Mouse (Mus musculus) layer of hippocampus, postnatal 10 days (tissue): ENCODE results near the gene LTO1. TPM values are rescaled to one million over a fixed set of nuclear protein-coding genes. Genes with fewer than 3 reads are reported as not detected.
A peak's percentile ranks its signal among the peaks of the same experiment; 100 is the strongest.

Experiments used
- DNase-seq, 2 experiments: peaks; one replicate each; pipeline ENCODE4 v3.0.0; 2021; ENCODE audit warnings: low spot score in 2 of 2
- total RNA-seq, 2 experiments: library from RNA; stranded (reverse); gene quantifications; 2 replicates each; pipeline ENCODE4 v1.2.3; 2021

Gene LTO1
- total RNA-seq, 2 experiments from 2014 or later: 27.8 to 32.4 TPM

GRCm38 (mm10) chr7:144907793-144908192, 7.1 kb upstream of the LTO1 start:
- DNase-seq: no peak

GRCm38 (mm10) chr7:144908705-144909104, 6.2 kb upstream of the LTO1 start:
- no peak for DNase-seq

- no peak for DNase-seq
Measured at GRCm38 (mm10) chr7:144911121-144911520, 3.8 kb upstream of the LTO1 start.

- DNase-seq: no peak
Measured at GRCm38 (mm10) chr7:144912897-144913296, 2.0 kb upstream of the LTO1 start.

- peak in 1 of 2 experiments; percentile 72 for DNase-seq
Measured at GRCm38 (mm10) chr7:144914296-144914947, 478 bp upstream of the LTO1 start.

- no peak for DNase-seq
Measured at GRCm38 (mm10) chr7:144918823-144919222, 3.9 kb downstream of the LTO1 start.

GRCm38 (mm10) chr7:144927591-144927990, 12.7 kb downstream of the LTO1 start:
- no peak for DNase-seq

GRCm38 (mm10) chr7:144928009-144928888, 13.3 kb downstream of the LTO1 start:
- no peak for DNase-seq

- DNase-seq: no peak
Measured at GRCm38 (mm10) chr7:144928889-144929210, 13.9 kb downstream of the LTO1 start.

- DNase-seq: no peak
Measured at GRCm38 (mm10) chr7:144929506-144929905, 14.6 kb downstream of the LTO1 start.

- DNase-seq: peak in 1 of 2 experiments; percentile 37
Measured at GRCm38 (mm10) chr7:144929931-144930330, 15.0 kb downstream of the LTO1 start.

- no peak for DNase-seq
Measured at GRCm38 (mm10) chr7:144931778-144932177, 16.9 kb downstream of the LTO1 start.

- DNase-seq: no peak
Measured at GRCm38 (mm10) chr7:144932389-144932937, 17.6 kb downstream of the LTO1 start.

GRCm38 (mm10) chr7:144933336-144933735, 18.4 kb downstream of the LTO1 start:
- DNase-seq: no peak

GRCm38 (mm10) chr7:144933796-144934195, 18.9 kb downstream of the LTO1 start:
- no peak for DNase-seq

- no peak for DNase-seq
Measured at GRCm38 (mm10) chr7:144934901-144935300, 20.0 kb downstream of the LTO1 start.

GRCm38 (mm10) chr7:144935563-144935962, 20.7 kb downstream of the LTO1 start:
- peak; percentile 48 to 55 for DNase-seq

GRCm38 (mm10) chr7:144936311-144936880, 21.5 kb downstream of the LTO1 start:
- no peak for DNase-seq

- peak; percentile 94 for DNase-seq
Measured at GRCm38 (mm10) chr7:144937490-144937889, 22.6 kb downstream of the LTO1 start.

GRCm38 (mm10) chr7:144937899-144938517, 23.1 kb downstream of the LTO1 start:
- DNase-seq: no peak

GRCm38 (mm10) chr7:144938661-144939343, 23.9 kb downstream of the LTO1 start:
- DNase-seq: peak in 1 of 2 experiments; percentile 41
